Mouse (Mus musculus) testis, adult 2 months (tissue): Measurements from ENCODE around the gene Mknk1. TPM values are rescaled to one million over a fixed set of nuclear protein-coding genes. Genes with fewer than 3 reads are reported as not detected.
A peak's percentile ranks its signal among the peaks of the same experiment; 100 is the strongest.

Experiments
- H3K27ac ChIP-seq: fragments of 200-500 bp; 2 replicates; pipeline ENCODE4 v1.5.1; 2012; ENCODE audit warnings: low read depth, low read length; ENCODE audit not compliant: control insufficient read depth, insufficient read depth
- H3K27me3 ChIP-seq: fragments of 200-500 bp; 2 replicates; pipeline ENCODE4 v1.6.1; 2012; ENCODE audit warnings: mild to moderate bottlenecking, low read length, moderate library complexity; ENCODE audit not compliant: control insufficient read depth, insufficient read depth
- H3K36me3 ChIP-seq: fragments of 200-500 bp; 2 replicates; pipeline ENCODE4 v1.6.1; 2012; ENCODE audit warnings: mild to moderate bottlenecking, low read length; ENCODE audit not compliant: control insufficient read depth, insufficient read depth
- H3K4me1 ChIP-seq: fragments of 200-500 bp; 2 replicates; pipeline ENCODE4 v1.6.1; 2012; ENCODE audit warnings: low read length; ENCODE audit not compliant: control insufficient read depth, insufficient read depth
- H3K4me3 ChIP-seq: fragments of 200-500 bp; 2 replicates; pipeline ENCODE4 v1.5.1; 2012; ENCODE audit warnings: low read depth, mild to moderate bottlenecking, low read length, moderate library complexity, mixed read lengths; ENCODE audit not compliant: control insufficient read depth
- CTCF ChIP-seq: fragments of 200-500 bp; IDR thresholded peaks from 2 replicates; pipeline ENCODE4 v1.5.1; 2012; ENCODE audit warnings: low read depth, mild to moderate bottlenecking, inconsistent platforms, low read length, moderate library complexity; ENCODE audit not compliant: control insufficient read depth, insufficient read depth, insufficient replicate concordance
- POLR2A ChIP-seq: fragments of 200-500 bp; IDR thresholded peaks from 2 replicates; pipeline ENCODE4 v1.6.1; 2012; ENCODE audit warnings: low read depth, mild to moderate bottlenecking, inconsistent platforms, low read length, moderate library complexity; ENCODE audit not compliant: control insufficient read depth
- polyA plus RNA-seq: library from polyadenylated mRNA; depleted of rRNA; stranded (reverse); fragments of >200 nt; gene quantifications from 2 replicates; pipeline ENCODE4 v1.2.3, GENCODE M21; 2012; rRNA removed

Mknk1 gene
- polyA plus RNA-seq, result 29.4 and 31.2 TPM in 2 replicates

DNA sequence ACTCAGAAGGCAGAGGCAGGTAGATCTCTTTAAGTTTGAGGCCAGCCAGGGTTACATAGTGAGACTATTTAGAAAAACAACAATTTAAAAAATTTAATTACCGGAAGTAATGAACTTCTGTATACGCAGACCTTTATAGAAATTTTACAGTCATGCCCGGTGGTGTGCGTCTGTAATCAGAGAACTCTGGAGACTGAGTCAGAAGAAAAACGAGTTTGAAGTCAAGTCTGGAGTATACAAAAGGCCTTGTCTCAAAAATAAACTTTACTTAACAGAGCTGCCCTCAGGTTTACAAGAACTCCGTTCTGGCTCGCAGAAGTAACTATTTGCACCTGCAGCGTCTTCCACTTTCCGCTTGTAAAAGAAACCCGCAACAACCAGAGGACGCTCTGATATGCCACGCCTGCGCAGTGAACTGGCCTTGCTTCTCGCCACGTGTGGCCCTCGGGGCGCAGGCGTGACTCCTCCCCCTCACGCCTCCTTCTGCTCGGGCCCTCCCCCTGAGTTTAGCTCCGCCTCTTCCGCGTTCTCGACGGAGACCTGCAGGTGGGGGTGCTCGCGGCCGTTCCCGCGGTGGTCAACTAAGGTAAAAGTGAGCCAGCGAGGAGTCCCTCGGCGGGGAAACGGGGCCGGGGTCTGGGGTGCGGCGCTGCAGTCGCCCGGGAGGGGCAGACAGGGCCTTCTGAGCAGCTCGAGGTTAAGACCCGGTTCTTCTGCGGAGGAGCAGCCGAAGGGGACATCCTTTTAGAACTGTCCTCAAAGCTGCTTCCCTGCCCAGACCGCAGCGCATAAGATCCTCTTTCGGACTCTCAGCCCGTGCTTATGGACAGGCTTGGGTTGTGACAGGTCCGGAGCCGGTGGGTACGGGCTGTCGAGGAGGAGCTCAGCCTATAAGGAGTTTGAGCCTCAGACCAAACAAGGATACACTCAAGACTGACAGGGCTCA, at the start of gene Mknk1:
Mknk1 (plus strand) TSS at position 503 of the 946 bp plus-strand sequence.
- Histone ChIP-seq H3K27ac (peak within 1 kb of the TSS; percentile 83), H3K4me3 (peak within 1 kb of the TSS; percentile 93), H3K36me3 (no peaks in the 10 kb centered on the region), H3K27me3 (no peaks in the 10 kb centered on the region), H3K4me1 (peaks cover 2% of the 10 kb centered on the region; the same call in 1 of the 2 replicates)
- TF ChIP-seq POLR2A (peak; percentile 81), CTCF (no peak)

DNA sequence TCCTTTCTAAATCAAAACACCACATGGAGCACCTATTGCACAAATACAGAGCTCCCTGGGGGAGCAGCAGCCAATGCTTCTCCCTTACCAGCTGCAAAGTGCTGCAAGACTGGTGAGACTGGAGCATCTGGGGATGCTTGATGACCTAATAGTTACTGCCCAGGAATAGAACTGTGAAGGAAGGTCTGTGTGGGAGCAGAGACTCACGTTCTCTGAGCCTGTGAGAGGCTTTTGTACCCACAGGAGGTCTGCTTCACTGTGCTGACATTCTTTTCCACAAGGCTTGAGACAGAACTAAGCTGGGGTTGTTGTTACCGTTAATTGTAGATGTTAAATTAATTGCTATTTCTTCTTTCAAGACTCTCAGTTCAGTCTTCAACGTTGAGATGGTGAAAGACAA, 48.1 kb upstream of the Mknk1 start:
- Histone ChIP-seq H3K4me3 (no peak overlapping the region), H3K36me3 (0 out of 2 replicates have a peak, but pooled peaks cover 1% of the 10 kb centered on the region), H3K4me1 (no peaks in the 10 kb centered on the region), H3K27me3 (no peaks in the 10 kb centered on the region), H3K27ac (no peak overlapping the region)
- TF ChIP-seq POLR2A (no peak), CTCF (no peak)

DNA sequence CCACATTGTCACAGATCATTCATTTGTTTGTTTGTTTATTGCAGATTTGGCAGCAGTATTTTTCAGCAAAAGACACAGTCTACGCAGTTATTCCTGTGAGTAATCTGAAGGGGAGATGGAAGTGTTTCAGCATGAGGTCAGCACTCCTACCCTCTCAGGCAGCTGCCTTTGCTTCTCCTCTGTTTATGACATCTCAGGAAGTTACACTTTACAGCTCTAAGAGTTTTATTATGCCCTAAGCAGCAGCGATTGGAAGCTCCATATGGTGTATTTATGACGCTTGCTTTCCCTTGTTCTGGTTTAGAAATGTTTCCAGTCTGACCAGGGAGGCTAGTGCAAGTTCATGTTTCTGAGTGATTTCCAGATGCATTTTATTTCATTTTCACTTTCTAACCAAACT, 43.6 kb upstream of the Mknk1 start:
- H3K27me3 ChIP-seq, result no peaks in the 10 kb centered on the region
- no peak overlapping the region for H3K4me3 ChIP-seq
- H3K4me1 ChIP-seq, result no peaks in the 10 kb centered on the region
- TF ChIP-seq CTCF, result no peak
- no peak for TF ChIP-seq POLR2A
- peaks cover 1% of the 10 kb centered on the region; the same call in 1 of the 2 replicates for H3K36me3 ChIP-seq
- no peak overlapping the region for H3K27ac ChIP-seq

DNA sequence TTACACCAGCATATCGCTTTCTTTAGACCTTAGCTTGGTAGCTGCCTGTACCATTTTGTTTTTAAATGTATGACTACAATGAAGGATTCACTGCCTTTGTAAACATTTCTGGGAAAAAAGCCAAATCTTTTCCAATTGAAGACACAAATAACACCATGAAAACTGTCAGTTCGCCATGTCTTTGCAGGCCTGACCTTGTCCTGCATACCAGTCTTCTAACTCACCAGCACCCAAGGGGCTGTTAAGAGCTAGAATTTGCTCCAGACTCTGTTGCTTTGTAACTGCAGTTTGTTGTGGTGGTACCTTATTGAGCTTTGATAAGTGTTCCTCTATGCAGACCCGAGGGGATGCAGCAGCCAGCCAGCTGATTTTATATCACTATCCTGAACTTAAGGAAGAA, 39.0 kb upstream of the Mknk1 start:
- Histone ChIP-seq H3K27ac (no peak overlapping the region), H3K4me3 (no peak overlapping the region), H3K4me1 (no peaks in the 10 kb centered on the region), H3K36me3 (no peaks in the 10 kb centered on the region; the same call in 1 of the 2 replicates), H3K27me3 (no peaks in the 10 kb centered on the region)
- no peak for TF ChIP-seq POLR2A
- TF ChIP-seq CTCF, result no peak

DNA sequence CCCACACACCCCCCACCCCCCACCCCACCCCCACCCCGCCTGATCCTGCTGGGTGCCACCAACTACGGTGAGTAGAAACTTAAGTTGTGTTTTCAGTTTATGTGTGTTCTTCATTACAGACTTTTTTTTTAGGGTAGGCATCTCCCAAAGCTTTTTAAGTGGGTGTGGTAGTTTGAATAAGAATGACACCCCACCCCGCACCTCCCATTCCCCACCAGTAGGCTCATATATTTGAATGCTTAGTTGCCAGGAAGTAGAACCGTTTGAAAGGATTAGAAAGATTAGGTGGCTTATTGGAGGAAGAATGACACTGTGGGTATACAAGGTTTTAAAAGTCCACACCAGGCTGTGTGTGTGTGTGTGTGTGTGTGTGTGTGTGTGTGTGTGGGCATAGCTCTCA, 26.7 kb upstream of the Mknk1 start:
- no peak overlapping the region for H3K4me3 ChIP-seq
- H3K27me3 ChIP-seq, result no peaks in the 10 kb centered on the region
- no peaks in the 10 kb centered on the region for H3K36me3 ChIP-seq
- no peak overlapping the region for H3K27ac ChIP-seq
- no peaks in the 10 kb centered on the region for H3K4me1 ChIP-seq
- TF ChIP-seq POLR2A (no peak), CTCF (no peak)

DNA sequence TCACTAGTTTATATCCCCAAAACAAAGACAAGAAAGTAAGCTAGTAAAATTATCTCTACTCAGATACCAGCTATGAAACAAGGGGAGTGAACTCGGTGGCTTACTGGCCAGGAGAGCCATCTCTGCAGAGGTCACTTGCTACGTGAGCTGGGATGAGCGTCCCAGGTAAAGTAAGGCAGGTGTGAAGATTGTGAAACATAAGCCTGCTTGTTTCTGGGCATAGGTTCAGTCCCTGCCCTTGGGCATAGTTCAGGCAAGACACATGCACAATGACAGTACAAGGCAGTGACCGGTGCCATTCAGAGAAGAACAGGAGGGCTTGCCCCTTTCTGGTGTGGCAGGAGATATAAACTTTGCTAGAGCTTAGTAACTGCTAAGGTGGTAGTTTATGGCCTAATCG, 23.4 kb upstream of the Mknk1 start:
- Histone ChIP-seq H3K27me3 (no peaks in the 10 kb centered on the region), H3K4me3 (no peak overlapping the region), H3K36me3 (no peaks in the 10 kb centered on the region), H3K4me1 (no peaks in the 10 kb centered on the region), H3K27ac (no peak overlapping the region)
- TF ChIP-seq CTCF (no peak), POLR2A (no peak)

DNA sequence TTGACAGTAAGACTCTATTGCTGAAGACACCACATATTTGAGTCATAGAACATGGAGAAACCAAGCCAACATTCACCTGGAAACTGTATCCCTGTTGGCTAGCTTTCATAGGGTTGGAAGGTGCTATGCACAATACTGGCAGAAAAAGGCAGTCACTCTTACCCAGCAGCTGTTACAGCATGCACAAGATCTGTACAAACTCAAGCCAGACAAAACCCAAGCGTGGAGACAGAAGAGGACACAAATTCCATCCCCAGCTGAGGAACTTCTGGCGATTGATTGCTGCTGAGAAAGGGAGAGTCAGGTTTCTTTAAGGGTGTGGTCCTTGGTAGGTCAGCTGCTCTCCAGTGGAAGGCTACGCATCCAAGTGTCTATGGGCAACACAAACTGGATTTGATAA, 18.8 kb upstream of the Mknk1 start:
- H3K36me3 ChIP-seq, result no peaks in the 10 kb centered on the region
- H3K4me3 ChIP-seq, result no peak overlapping the region
- H3K27me3 ChIP-seq, result no peaks in the 10 kb centered on the region
- no peaks in the 10 kb centered on the region for H3K4me1 ChIP-seq
- TF ChIP-seq CTCF (no peak), POLR2A (no peak)
- no peak overlapping the region for H3K27ac ChIP-seq
